Comparison of ENCODE assay signal across 8 mouse cellular contexts in the genomic region with DNA sequence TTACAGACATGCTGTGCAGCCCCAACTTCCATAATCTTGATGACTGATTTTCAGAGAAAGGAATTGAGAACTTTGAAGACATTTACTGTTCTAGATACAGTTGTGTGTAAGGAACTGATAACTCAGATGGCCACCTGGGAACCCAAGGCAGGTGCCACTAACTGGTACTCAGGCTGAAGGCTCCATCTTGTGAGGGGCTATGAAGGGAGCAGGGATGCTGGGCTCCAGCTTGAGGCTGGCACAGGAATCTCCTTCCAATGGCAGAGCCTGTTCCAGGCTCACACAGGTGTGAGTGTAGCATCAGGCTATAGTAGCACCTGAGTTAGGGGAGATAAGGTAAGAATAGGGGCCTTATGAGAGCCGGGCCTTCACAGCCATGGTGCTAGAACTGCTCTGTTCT. TPM values are rescaled to one million over a fixed set of nuclear protein-coding genes. Genes with fewer than 3 reads are reported as not detected.
A peak's percentile ranks its signal among the peaks of the same experiment; 100 is the strongest.
DNase-seq lines count a peak whose midpoint lies in the region; ATAC-seq and TF ChIP-seq lines count a peak whose summit lies in the region.

No protein-coding gene starts in this region.

- H3K4me2 ChIP-seq in intestine, embryonic 16.5 days (ENCODE audit: low read depth, low read length), result peak overlapping the region; percentile 97
- peak overlapping the region; percentile 89 for H3K4me2 ChIP-seq in neural tube, embryonic 13.5 days

- no peak for TF ChIP-seq CTCF in layer of hippocampus, adult 2 months (conservative IDR thresholded peaks at IDR 0.05)
- no peak for TF ChIP-seq CTCF in embryonic fibroblast, embryonic 13.5 days (IDR thresholded peaks at IDR 0.05; ENCODE audit: borderline replicate concordance, insufficient read depth, low read length)

- H3K4me1 ChIP-seq in embryonic fibroblast, embryonic 13.5 days (ENCODE audit: control insufficient read depth, insufficient read depth, low read length), result 0 out of 2 replicates have a peak, but pooled peaks cover 5% of the 10 kb centered on the region
- H3K4me1 ChIP-seq in intestine, embryonic 16.5 days (ENCODE audit: control insufficient read depth, insufficient read depth, low read length), result peaks cover 20% of the 10 kb centered on the region
- peaks cover 62% of the 10 kb centered on the region for H3K4me1 ChIP-seq in neural tube, embryonic 13.5 days (replicated peaks)

- H3K36me3 ChIP-seq in intestine, embryonic 16.5 days (ENCODE audit: control insufficient read depth, insufficient read depth, low read length), result no peaks in the 10 kb centered on the region
- no peaks in the 10 kb centered on the region for H3K36me3 ChIP-seq in neural tube, embryonic 13.5 days

- H3K27ac ChIP-seq in layer of hippocampus, adult 2 months, result peak overlapping the region; percentile 91
- no peak overlapping the region for H3K27ac ChIP-seq in embryonic fibroblast, embryonic 13.5 days (ENCODE audit: insufficient read depth, low read length)
- H3K27ac ChIP-seq in intestine, embryonic 16.5 days (ENCODE audit: low read length), result no peak overlapping the region
- H3K27ac ChIP-seq in neural tube, embryonic 13.5 days (replicated peaks), result no peak overlapping the region

- 62% methylated on average over 1 of the region's 1 CpGs for WGBS in intestine, embryonic 16.5 days
- WGBS in neural tube, embryonic 13.5 days, result 83% methylated on average over 1 of the region's 1 CpGs

- peak overlapping the region; percentile 87 for H3K4me3 ChIP-seq in layer of hippocampus, adult 2 months
- peak overlapping the region; percentile 1; the same call in 1 of the 2 replicates for H3K4me3 ChIP-seq in embryonic fibroblast, embryonic 13.5 days (ENCODE audit: insufficient read depth, low read length)
- H3K4me3 ChIP-seq in intestine, embryonic 16.5 days (ENCODE audit: low read length), result peak overlapping the region; percentile 88
- peak overlapping the region; percentile 84 for H3K4me3 ChIP-seq in neural tube, embryonic 13.5 days

- DNase-seq in layer of hippocampus, adult 2 months (ENCODE audit: low spot score in 2 of 2), result no peak
- no peak for DNase-seq in layer of hippocampus, adult 9-10 months (ENCODE audit: low spot score)
- DNase-seq in adrenal gland, adult 18-20 months (ENCODE audit: low spot score in 2 of 2), result no peak
- DNase-seq in left cerebral cortex, adult 11 months (ENCODE audit: low spot score), result no peak
- DNase-seq in cerebellum, adult 9-11 months, result no peak

- no peak for ATAC-seq in intestine, embryonic 16.5 days
- ATAC-seq in neural tube, embryonic 13.5 days (ENCODE audit: low read depth), result no peak

- H3K9me3 ChIP-seq in intestine, embryonic 16.5 days (ENCODE audit: control insufficient read depth, low read length), result no peaks in the 10 kb centered on the region
- no peaks in the 10 kb centered on the region for H3K9me3 ChIP-seq in neural tube, embryonic 13.5 days

- H3K27me3 ChIP-seq in intestine, embryonic 16.5 days (replicated peaks; ENCODE audit: control insufficient read depth, insufficient read depth, low read length), result no peaks in the 10 kb centered on the region
- H3K27me3 ChIP-seq in neural tube, embryonic 13.5 days, result no peaks in the 10 kb centered on the region

- H3K9ac ChIP-seq in intestine, embryonic 16.5 days (ENCODE audit: low read depth, low read length), result peak overlapping the region; percentile 92; the same call in 1 of the 2 replicates
- H3K9ac ChIP-seq in neural tube, embryonic 13.5 days, result peak overlapping the region; percentile 92

- TF ChIP-seq POLR2A in embryonic fibroblast, embryonic 13.5 days (IDR thresholded peaks at IDR 0.05; ENCODE audit: low read depth, low read length), result no peak

RNA-seq across cellular contexts. Expression of a gene that starts 1.9 kb away (rescaled TPM):
- 10 to 100 TPM; 24.6 to 28.8 TPM for total RNA-seq in layer of hippocampus, adult 2 months (2021)
- 32.2 and 33.7 TPM in 2 replicates for polyA plus RNA-seq in embryonic fibroblast, embryonic 13.5 days (2011; ENCODE audit: insufficient read length, low read depth, missing spikeins)
- 10.2 and 12.9 TPM in 2 replicates for polyA plus RNA-seq in intestine, embryonic 16.5 days (2015; fragmentation: Nextera tagmentation; extraction: Ambion mirVana)
- polyA plus RNA-seq in neural tube, embryonic 13.5 days (2015; fragmentation: Nextera tagmentation; extraction: Ambion mirVana), result 9.6 and 12.6 TPM in 2 replicates
- 10 to 100 TPM; 41.2 to 56.9 TPM for total RNA-seq in adrenal gland, adult 18-20 months (2021)

Comparison
In these comparisons a context has a peak if more than half of its experiments do, and no peak if none do; other contexts are left out.
1. H3K4me3 ChIP-seq: peak in every context shown above with its lines; median percentile 88 in intestine, embryonic 16.5 days; 87 in layer of hippocampus, adult 2 months; 84 in neural tube, embryonic 13.5 days; 1 in embryonic fibroblast, embryonic 13.5 days.